Mouse (Mus musculus) heart, embryonic 14.5 days (tissue): ENCODE results near the gene Olfr659. TPM values are rescaled to one million over a fixed set of nuclear protein-coding genes. Genes with fewer than 3 reads are reported as not detected.

ENCODE experiments used
- ATAC-seq: fragments of 200-750 bp; cut with Nextera tagmentation; 2 replicates; pipeline ENCODE4 v1.8.0; 2017; ENCODE audit warnings: low read depth, moderate TSS enrichment; ENCODE audit not compliant: insufficient number of reproducible peaks, insufficient read depth, low FRiP score
- H3K27ac ChIP-seq, 2 experiments: fragments of 200-500 bp in 1 of 2; fragments of 300-500 bp in 1 of 2; sonication (generic) in 1 of 2; replicated peaks in 1 of 2; 2 replicates each; pipeline ENCODE4 v1.5.1; 2012 to 2014; ENCODE audit warnings: low read depth in 2 of 2, low read length in 2 of 2, control low read depth in 1 of 2, mild to moderate bottlenecking in 1 of 2, mixed read lengths in 1 of 2; ENCODE audit not compliant: control insufficient read depth in 1 of 2, insufficient read depth in 1 of 2
- H3K27me3 ChIP-seq: fragments of 300-500 bp; sonication (generic); 2 replicates; pipeline ENCODE4 v1.6.1; 2014; ENCODE audit warnings: mild to moderate bottlenecking, low read length, control low read depth; ENCODE audit not compliant: control insufficient read depth, insufficient read depth
- H3K36me3 ChIP-seq: fragments of 300-500 bp; sonication (generic); 2 replicates; pipeline ENCODE4 v1.6.1; 2014; ENCODE audit warnings: mild to moderate bottlenecking, control low read depth, low read length, mixed read lengths; ENCODE audit not compliant: control insufficient read depth, insufficient read depth
- H3K4me1 ChIP-seq, 2 experiments: fragments of 200-500 bp in 1 of 2; fragments of 300-500 bp in 1 of 2; sonication (generic) in 1 of 2; 2 replicates each; pipeline ENCODE4 v1.6.1; 2012 to 2014; ENCODE audit warnings: low read length in 2 of 2, control low read depth in 1 of 2, mixed read lengths in 1 of 2; ENCODE audit not compliant: control insufficient read depth in 2 of 2, insufficient read depth in 2 of 2
- H3K4me2 ChIP-seq: fragments of 300-500 bp; sonication (generic); 2 replicates; pipeline ENCODE4 v1.6.1; 2014; ENCODE audit warnings: mild to moderate bottlenecking, low read length
- H3K4me3 ChIP-seq, 2 experiments: fragments of 200-500 bp in 1 of 2; fragments of 300-500 bp in 1 of 2; sonication (generic) in 1 of 2; 2 replicates each; pipeline ENCODE4 v1.5.1; 2012 to 2014; ENCODE audit warnings: low read length in 2 of 2, mild to moderate bottlenecking in 2 of 2, control low read depth in 1 of 2, low read depth in 1 of 2, moderate library complexity in 1 of 2; ENCODE audit not compliant: control insufficient read depth in 1 of 2, insufficient read depth in 1 of 2
- H3K9ac ChIP-seq: fragments of 300-500 bp; sonication (generic); 2 replicates; pipeline ENCODE4 v1.6.1; 2014; ENCODE audit warnings: mild to moderate bottlenecking, low read length
- H3K9me3 ChIP-seq: fragments of 300-500 bp; sonication (generic); 2 replicates; pipeline ENCODE4 v1.6.1; 2016; ENCODE audit warnings: low read length, control low read depth; ENCODE audit not compliant: control insufficient read depth
- WGBS: fragments of 180-500 bp; shearing (Covaris S2); extraction: QIAGEN DNeasy Blood & Tissue Kit; methylation state at CpG from one replicate; pipeline ENCODE4 v1.1.7; 2014; 5-methylcytosine and 5-hydroxymethylcytosine counted together
- polyA plus RNA-seq: library from polyadenylated mRNA; unstranded; fragments of >200 nt; fragmentation: Nextera tagmentation; extraction: Ambion mirVana; gene quantifications from 2 replicates; pipeline ENCODE4 v1.2.1, GENCODE M21; 2014

Olfr659 gene
- polyA plus RNA-seq = not detected in 2 replicates

DNA sequence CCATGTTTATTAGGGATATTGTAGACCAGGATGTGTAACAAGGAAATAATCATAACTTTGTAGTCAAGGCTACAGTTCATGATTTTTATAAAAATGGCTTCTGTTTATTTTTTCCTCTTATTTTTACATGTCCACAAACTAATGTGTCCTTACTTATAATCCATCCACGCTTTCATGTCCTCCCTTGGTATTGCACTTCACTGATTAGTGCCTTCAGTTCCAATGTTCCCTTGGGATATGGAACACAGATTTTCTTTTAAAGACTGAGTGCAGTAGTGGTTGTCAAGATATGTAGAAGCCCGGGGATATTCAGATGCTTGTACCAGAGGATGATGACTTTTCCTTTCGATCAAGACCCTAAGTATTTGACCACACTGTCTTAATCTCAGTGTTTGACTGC lies at the start of gene Olfr659:
Olfr659 (plus strand) TSS at position 301 of the 400 bp plus-strand sequence.
- WGBS = 72% methylated on average over 3 of the region's 3 CpGs
- H3K27ac ChIP-seq = no peak within 1 kb of the TSS
- no peak for ATAC-seq

DNA sequence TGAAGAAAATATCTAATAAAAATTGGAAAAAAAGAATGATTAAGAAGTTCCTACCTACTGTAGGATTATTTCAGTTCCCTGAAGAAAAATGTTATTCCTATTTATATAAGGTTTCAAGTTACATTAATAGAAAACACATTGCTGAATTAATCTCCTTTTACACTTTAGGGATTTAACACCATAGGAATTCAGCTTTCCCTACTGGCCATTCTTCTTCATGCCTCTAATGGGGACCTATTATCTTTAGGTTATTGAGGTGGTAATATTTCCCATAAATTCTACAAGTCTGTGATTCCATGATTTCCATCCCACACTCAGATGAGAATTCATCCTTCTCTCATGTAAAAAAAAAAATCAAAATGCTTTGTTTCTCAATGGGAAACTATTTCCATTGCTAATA lies 42.1 kb upstream of the Olfr659 start, which contains the start of gene Olfr657:
Olfr657 (plus strand) TSS at position 301 of the 400 bp plus-strand sequence.
- Histone ChIP-seq H3K9me3 (no peaks in the 10 kb centered on the region), H3K4me2 (no peak within 1 kb of the TSS), H3K9ac (no peak within 1 kb of the TSS), H3K27ac (no peak within 1 kb of the TSS), H3K4me3 (no peak within 1 kb of the TSS), H3K27me3 (no peaks in the 10 kb centered on the region), H3K4me1 (no peaks in the 10 kb centered on the region), H3K36me3 (no peaks in the 10 kb centered on the region)
- no peak for ATAC-seq

More for the DNA sequence above, at the start of gene Olfr659:
- no peaks in the 10 kb centered on the region for H3K27me3 ChIP-seq
- no peak within 1 kb of the TSS for H3K4me2 ChIP-seq
- H3K9me3 ChIP-seq = no peaks in the 10 kb centered on the region
- no peaks in the 10 kb centered on the region for H3K36me3 ChIP-seq
- no peaks in the 10 kb centered on the region for H3K4me1 ChIP-seq
- H3K9ac ChIP-seq = no peak within 1 kb of the TSS
- no peak within 1 kb of the TSS for H3K4me3 ChIP-seq

DNA sequence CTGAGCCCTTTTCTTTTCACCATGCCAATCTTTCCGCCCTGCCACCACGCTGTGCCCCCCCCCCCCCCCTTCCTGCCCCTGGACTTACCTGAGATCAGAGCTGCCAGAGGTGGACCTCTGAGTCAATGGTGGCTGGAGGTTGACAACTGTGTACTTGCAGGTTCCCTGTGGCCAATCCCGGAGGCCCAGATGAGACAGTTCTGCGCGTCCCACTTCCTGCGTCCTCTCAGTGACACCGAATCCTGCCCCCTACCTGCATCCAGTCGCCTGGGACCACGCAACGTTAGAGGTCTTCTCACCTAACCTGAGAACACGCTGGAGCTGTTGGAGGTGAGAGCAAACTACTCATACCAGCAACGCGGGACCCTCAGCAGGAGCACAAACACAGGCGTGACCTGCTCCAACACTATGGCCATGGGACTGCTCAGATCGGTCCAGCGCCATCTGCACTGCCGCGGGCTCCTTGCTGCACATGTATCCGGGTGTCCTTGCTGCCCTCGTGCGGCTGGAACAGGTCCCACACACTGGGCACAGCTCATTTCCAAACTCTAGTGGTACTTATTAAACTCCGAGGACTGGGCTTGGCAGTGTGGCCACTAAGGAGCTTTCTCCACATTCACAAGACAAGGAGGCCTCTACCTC lies 19.6 kb upstream of the Olfr659 start, which contains the start of gene Olfr658:
Olfr658 (minus strand) TSS at position 465 of the 642 bp plus-strand sequence.
- Histone ChIP-seq H3K27ac (no peak within 1 kb of the TSS), H3K36me3 (no peaks in the 10 kb centered on the region), H3K4me3 (peak within 1 kb of the TSS in 1 of 2 experiments; percentile 8; a peak in 1 of 4 replicates), H3K9me3 (no peaks in the 10 kb centered on the region), H3K27me3 (no peaks in the 10 kb centered on the region), H3K9ac (no peak within 1 kb of the TSS), H3K4me1 (no peaks in the 10 kb centered on the region), H3K4me2 (peak within 1 kb of the TSS; percentile 55)
- ATAC-seq = no peak
- WGBS = 20% methylated on average over 21 of the region's 22 CpGs

DNA sequence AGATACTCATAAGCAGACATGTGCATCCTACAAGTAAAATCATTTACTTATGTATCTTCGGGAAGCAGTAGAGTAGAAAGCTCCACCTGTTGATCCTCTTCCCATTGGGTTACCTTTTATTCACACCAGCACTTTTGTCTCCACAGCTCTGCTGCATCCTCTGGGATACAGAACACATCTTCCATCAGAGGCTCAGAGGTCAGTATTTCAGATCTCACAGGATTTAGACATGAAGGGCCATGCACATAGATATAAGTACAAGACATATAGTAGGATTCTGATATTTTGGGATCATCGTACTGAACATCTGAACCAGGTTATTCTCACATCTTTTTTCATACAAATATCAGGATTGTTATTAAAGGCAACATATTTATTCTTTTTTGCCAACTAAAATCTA lies 19.6 kb downstream of the Olfr659 start, which contains the start of gene Olfr661:
Olfr661 (plus strand) TSS at position 301 of the 400 bp plus-strand sequence.
- Histone ChIP-seq H3K4me3 (no peak within 1 kb of the TSS), H3K9ac (no peak within 1 kb of the TSS), H3K27me3 (no peaks in the 10 kb centered on the region), H3K36me3 (no peaks in the 10 kb centered on the region), H3K27ac (no peak within 1 kb of the TSS), H3K4me1 (no peaks in the 10 kb centered on the region), H3K4me2 (no peak within 1 kb of the TSS), H3K9me3 (no peaks in the 10 kb centered on the region)
- WGBS = 70% methylated on average over 2 of the region's 2 CpGs
- ATAC-seq = no peak

Other genes starting within 250 kb of the Olfr659 start
- 1.2 and 1.6 TPM in 2 replicates for gene Trim30a, start 201.6 kb upstream of the Olfr659 start, polyA plus RNA-seq
- gene Trim30d, start 158.9 kb upstream of the Olfr659 start, polyA plus RNA-seq = 0.70 and 0.98 TPM in 2 replicates
- gene Olfr651, start 116.6 kb upstream of the Olfr659 start, polyA plus RNA-seq = not detected in 2 replicates
- not detected in 2 replicates for gene Olfr652, start 105.9 kb upstream of the Olfr659 start, polyA plus RNA-seq
- not detected in 2 replicates for gene Olfr653, start 89.4 kb upstream of the Olfr659 start, polyA plus RNA-seq
- gene Olfr654, start 79.7 kb upstream of the Olfr659 start, polyA plus RNA-seq = not detected in 2 replicates
- not detected in 2 replicates for gene Olfr655, start 65.0 kb upstream of the Olfr659 start, polyA plus RNA-seq
- gene Olfr656, start 52.8 kb upstream of the Olfr659 start, polyA plus RNA-seq = not detected in 2 replicates
- gene Olfr657, start 42.0 kb upstream of the Olfr659 start, polyA plus RNA-seq = not detected in 2 replicates
- gene Olfr658, start 19.4 kb upstream of the Olfr659 start, polyA plus RNA-seq = not detected in 2 replicates
- gene Olfr661, start 19.7 kb downstream of the Olfr659 start, polyA plus RNA-seq = not detected in 2 replicates
- gene Usp17le, start 110.7 kb downstream of the Olfr659 start, polyA plus RNA-seq = not detected in 2 replicates
- gene Usp17lb, start 175.8 kb downstream of the Olfr659 start, polyA plus RNA-seq = not detected in 2 replicates
- not detected in 2 replicates for gene Usp17la, start 190.3 kb downstream of the Olfr659 start, polyA plus RNA-seq
- not detected in 2 replicates for gene Olfr665, start 211.3 kb downstream of the Olfr659 start, polyA plus RNA-seq
- not detected in 2 replicates for gene Olfr666, start 229.2 kb downstream of the Olfr659 start, polyA plus RNA-seq